Mouse (Mus musculus) effector memory CD4-positive, alpha-beta T cell, adult 5 months (primary cell): Measurements from ENCODE around the gene Capn10. TPM values are rescaled to one million over a fixed set of nuclear protein-coding genes. Genes with fewer than 3 reads are reported as not detected.

ENCODE experiments used
- polyA plus RNA-seq: library from polyadenylated mRNA; unstranded; fragments of 100-300 nt; shearing (Covaris generic); gene quantifications from one replicate; pipeline ENCODE4 v1.2.1, GENCODE M21; 2017

Gene Capn10
- 7.4 TPM for polyA plus RNA-seq

GRCm38 (mm10) chr1:92934182-92934827 lies at the start of gene Capn10:
Capn10 (plus strand) TSS chr1:92934376.

GRCm38 (mm10) chr1:92902786-92903185 lies 31.4 kb upstream of the Capn10 start, which contains the start of gene Ankmy1:
Ankmy1 (minus strand) TSS chr1:92902906.

GRCm38 (mm10) chr1:92906779-92907631 lies 27.2 kb upstream of the Capn10 start, which contains the start of gene Dusp28:
Dusp28 (plus strand) TSS chr1:92906981.

GRCm38 (mm10) chr1:92910239-92910885 lies 23.8 kb upstream of the Capn10 start, which contains the start of gene Rnpepl1:
Rnpepl1 (plus strand) TSS chr1:92910783.

GRCm38 (mm10) chr1:92950607-92951006 lies 16.4 kb downstream of the Capn10 start, which contains the start of gene Gpr35:
Gpr35 (plus strand) TSS chr1:92950865.

Other genes starting within 250 kb of the Capn10 start
- gene Gpc1, start 102.7 kb upstream of the Capn10 start, polyA plus RNA-seq: 15.8 TPM
- 0.19 TPM for gene Ankmy1, start 31.5 kb upstream of the Capn10 start, polyA plus RNA-seq
- 5.4 TPM for gene Dusp28, start 27.4 kb upstream of the Capn10 start, polyA plus RNA-seq
- 83.4 TPM for gene Rnpepl1, start 23.6 kb upstream of the Capn10 start, polyA plus RNA-seq
- gene Gpr35, start 16.5 kb downstream of the Capn10 start, polyA plus RNA-seq: 0.57 TPM
- gene Aqp12, start 72.0 kb downstream of the Capn10 start, polyA plus RNA-seq: not detected
- gene Kif1a, start 167.6 kb downstream of the Capn10 start, polyA plus RNA-seq: not detected
- not detected for gene Agxt, start 200.9 kb downstream of the Capn10 start, polyA plus RNA-seq
- gene 2310007B03Rik, start 226.6 kb downstream of the Capn10 start, polyA plus RNA-seq: not detected
- gene Crocc2, start 234.3 kb downstream of the Capn10 start, polyA plus RNA-seq: 0.05 TPM